ENCODE assay signal across 15 mouse cellular contexts in the genomic region with DNA sequence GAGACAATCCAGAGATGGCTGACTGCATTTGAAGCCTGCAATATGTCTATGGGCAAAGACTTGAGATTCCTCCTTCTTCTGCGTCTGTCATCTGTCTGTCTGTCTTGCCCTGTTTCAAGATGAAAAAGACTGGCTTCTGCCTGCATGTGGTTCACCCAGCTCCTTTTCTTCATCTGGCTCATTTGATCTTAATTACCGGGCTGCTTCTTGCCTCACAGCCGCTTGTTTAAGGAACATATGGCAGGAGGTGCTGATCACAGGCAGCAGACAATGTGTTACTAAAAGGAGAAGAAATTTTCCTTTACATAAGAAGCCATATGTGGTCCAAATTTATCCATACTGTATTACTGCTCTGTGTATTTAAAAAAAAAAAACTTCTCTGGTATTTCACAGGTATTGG.
DNase-seq lines count a peak whose midpoint lies in the region; ATAC-seq lines count a peak whose summit lies in the region.
"Had no signal": no experiment of that assay in that cellular context is flagged by ENCODE, and none has a peak within 500 bp of the region (broad histone marks: within the 10 kb centered on the region; RNA-seq: fewer than 3 reads in every experiment).

No protein-coding gene starts in this region.

- H3K4me1 ChIP-seq in forebrain, embryonic 16.5 days (replicated peaks; ENCODE audit: control insufficient read depth, insufficient read depth, low read length) = peaks cover 10% of the 10 kb centered on the region
- H3K4me1 ChIP-seq in hindbrain, embryonic 10.5 days (replicated peaks) = no peaks in the 10 kb centered on the region
- H3K4me1 ChIP-seq: liver, embryonic 13.5 days; midbrain, embryonic 12.5 days had no signal

- no peak overlapping the region for H3K4me2 ChIP-seq in forebrain, embryonic 16.5 days (ENCODE audit: low read length)
- H3K4me2 ChIP-seq: liver, embryonic 13.5 days; midbrain, embryonic 12.5 days had no signal

- H3K4me3 ChIP-seq in forebrain, embryonic 16.5 days (replicated peaks; ENCODE audit: low read length) = no peak overlapping the region
- H3K4me3 ChIP-seq in hindbrain, embryonic 10.5 days = no peak overlapping the region
- H3K4me3 ChIP-seq: liver, embryonic 13.5 days; midbrain, embryonic 12.5 days had no signal

- no peaks in the 10 kb centered on the region for H3K9me3 ChIP-seq in forebrain, embryonic 16.5 days (ENCODE audit: control insufficient read depth, low read length)
- H3K9me3 ChIP-seq in hindbrain, embryonic 10.5 days = no peaks in the 10 kb centered on the region
- H3K9me3 ChIP-seq: G1E; liver, embryonic 13.5 days; midbrain, embryonic 12.5 days had no signal

- ATAC-seq in forebrain, embryonic 16.5 days = peak; percentile 78
- ATAC-seq: inflammation-experienced regulatory T-cells, adult 6 months had no signal

- no peaks in the 10 kb centered on the region for H3K36me3 ChIP-seq in forebrain, embryonic 16.5 days (ENCODE audit: control insufficient read depth, insufficient read depth)
- no peaks in the 10 kb centered on the region for H3K36me3 ChIP-seq in hindbrain, embryonic 10.5 days
- H3K36me3 ChIP-seq: G1E; liver, embryonic 13.5 days; midbrain, embryonic 12.5 days had no signal

- 48% methylated on average over 3 of the region's 3 CpGs for WGBS in forebrain, embryonic 16.5 days
- WGBS in hindbrain, embryonic 10.5 days = 59% methylated on average over 3 of the region's 3 CpGs

- H3K27me3 ChIP-seq in forebrain, embryonic 16.5 days (replicated peaks; ENCODE audit: control insufficient read depth, insufficient read depth, low read length) = no peaks in the 10 kb centered on the region
- H3K27me3 ChIP-seq in hindbrain, embryonic 10.5 days (ENCODE audit: insufficient read depth, poor library complexity, severe bottlenecking) = no peaks in the 10 kb centered on the region
- H3K27me3 ChIP-seq: liver, embryonic 13.5 days; midbrain, embryonic 12.5 days had no signal

- no peak overlapping the region for H3K9ac ChIP-seq in forebrain, embryonic 16.5 days (replicated peaks; ENCODE audit: low read depth, low read length)
- H3K9ac ChIP-seq: liver, embryonic 13.5 days; midbrain, embryonic 12.5 days had no signal

- DNase-seq in layer of hippocampus, adult 11-12 months (ENCODE audit: low spot score) = peak; percentile 41
- DNase-seq in layer of hippocampus, postnatal 10 days (ENCODE audit: low spot score in 2 of 2) = no peak
- DNase-seq in layer of hippocampus, adult 9-11 months = peak; percentile 79
- DNase-seq in right cerebral cortex, postnatal 10 days (ENCODE audit: low spot score in 2 of 2) = peak; percentile 34 to 69
- DNase-seq in urinary bladder, postnatal 14 days (ENCODE audit: low spot score) = no peak
- no peak for DNase-seq in B cell, adult 2 months
- no peak for DNase-seq in hindbrain, embryonic 10.5 days (ENCODE audit: low spot score)
- DNase-seq: cerebellum, adult 18-20 months; heart, postnatal 36 days; kidney, postnatal 10 days; liver, embryonic 13.5 days had no signal

- no peak overlapping the region for H3K27ac ChIP-seq in forebrain, embryonic 16.5 days (ENCODE audit: low read length)
- H3K27ac ChIP-seq in hindbrain, embryonic 10.5 days = no peak overlapping the region
- H3K27ac ChIP-seq: liver, embryonic 13.5 days; midbrain, embryonic 12.5 days had no signal

Comparison
In these comparisons a context has a peak if more than half of its experiments do, and no peak if none do; other contexts are left out.
1. DNase-seq: peak in layer of hippocampus, adult 11-12 months (single experiment), layer of hippocampus, adult 9-11 months (single experiment) and right cerebral cortex, postnatal 10 days (2 of 2); none in layer of hippocampus, postnatal 10 days (0 of 2), urinary bladder, postnatal 14 days (single experiment), B cell, adult 2 months (0 of 2) and hindbrain, embryonic 10.5 days (single experiment).